Mouse (Mus musculus) T-helper 2 cell (primary cell): ENCODE results near the gene Hnrnpm.
"Not testable (repeated sequence)": the region's sequence is repeated elsewhere in the genome, so short reads cannot be mapped to it uniquely, and the experiment has no call there.

Source experiments
- in situ Hi-C: fragments of 300-600 bp; cut with MboI, MseI; formaldehyde crosslinking; loops from one replicate; pipeline ENCODE4 v1.15.1; 2025; ENCODE audit warnings: high pct_unique_total_duplicates

Gene Hnrnpm

GRCm38 (mm10) chr17:33686760-33687159, at the start of gene Hnrnpm:
TSS of gene Hnrnpm (minus strand) at chr17:33686860.
- in situ Hi-C loops, result loop anchor here (5.0 to 10.0 kb wide), 3 partner anchors 136 to 568 kb away; partner anchors contain the start of genes H2-Ab1, Ndufa7, Psmb8 and Rps28

DNA sequence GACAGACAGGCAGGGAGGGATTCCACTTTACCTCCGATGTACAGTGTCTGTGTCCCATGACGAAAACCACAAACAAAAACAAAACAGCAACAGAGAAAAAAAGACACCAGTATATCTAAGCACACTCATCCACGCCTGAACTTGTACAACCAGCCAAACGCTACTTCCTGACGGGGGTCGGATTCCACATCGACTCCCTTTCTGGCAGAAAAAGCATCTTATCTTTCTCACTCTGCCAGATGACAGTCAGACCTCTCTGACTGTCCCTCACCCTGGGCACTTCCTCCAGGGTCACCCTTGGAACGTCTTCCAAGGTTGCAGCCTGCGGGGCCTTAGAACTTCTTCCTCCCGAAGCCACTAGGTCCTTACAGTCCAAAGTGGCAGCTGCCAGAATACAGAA, 46.9 kb upstream of the Hnrnpm start:
- in situ Hi-C loops, result not testable (repeated sequence)

- in situ Hi-C loops, result not testable (repeated sequence)
These were observed 46.0 kb upstream of the Hnrnpm start for GRCm38 (mm10) chr17:33732556-33733083.

DNA sequence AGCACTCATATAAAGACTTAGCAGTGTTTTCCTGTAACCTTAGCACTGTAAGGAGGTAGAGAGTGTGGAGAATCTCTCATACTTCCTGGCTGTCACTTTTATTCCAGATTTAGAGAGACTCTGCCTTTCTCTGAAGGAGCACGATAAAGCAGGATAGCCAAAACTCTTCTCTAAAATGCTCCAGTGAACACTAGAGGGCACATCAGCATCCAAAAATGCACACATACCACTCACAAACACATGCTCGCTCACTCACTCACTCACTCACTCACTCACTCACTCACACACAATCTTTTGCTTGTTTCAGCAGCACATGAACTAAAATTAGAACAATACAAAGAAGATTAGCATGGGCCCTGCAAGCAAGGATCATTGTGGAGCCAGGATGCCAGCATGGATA, 42.6 kb upstream of the Hnrnpm start:
- in situ Hi-C loops, result no loop called here

DNA sequence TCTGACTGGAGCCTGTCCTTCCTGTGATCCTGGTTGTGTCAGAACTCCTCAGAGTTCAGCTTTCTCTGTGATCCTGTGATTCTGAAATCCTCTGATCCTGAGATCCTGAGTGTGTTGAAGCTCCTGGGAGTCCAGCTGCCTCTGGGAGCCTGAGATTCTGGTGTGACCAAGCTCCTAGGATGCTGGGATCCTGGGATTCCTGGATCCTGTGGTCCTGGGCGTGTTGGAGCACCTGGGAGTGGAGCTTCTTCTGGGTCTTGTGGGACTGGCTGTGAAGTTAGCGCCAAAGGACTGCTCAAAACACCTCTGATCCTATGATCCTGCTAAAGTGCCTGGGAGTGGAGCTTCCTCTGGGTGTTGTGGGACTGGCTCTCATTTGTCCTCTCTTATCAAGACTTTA, 41.7 kb upstream of the Hnrnpm start:
- in situ Hi-C loops, result no loop called here

DNA sequence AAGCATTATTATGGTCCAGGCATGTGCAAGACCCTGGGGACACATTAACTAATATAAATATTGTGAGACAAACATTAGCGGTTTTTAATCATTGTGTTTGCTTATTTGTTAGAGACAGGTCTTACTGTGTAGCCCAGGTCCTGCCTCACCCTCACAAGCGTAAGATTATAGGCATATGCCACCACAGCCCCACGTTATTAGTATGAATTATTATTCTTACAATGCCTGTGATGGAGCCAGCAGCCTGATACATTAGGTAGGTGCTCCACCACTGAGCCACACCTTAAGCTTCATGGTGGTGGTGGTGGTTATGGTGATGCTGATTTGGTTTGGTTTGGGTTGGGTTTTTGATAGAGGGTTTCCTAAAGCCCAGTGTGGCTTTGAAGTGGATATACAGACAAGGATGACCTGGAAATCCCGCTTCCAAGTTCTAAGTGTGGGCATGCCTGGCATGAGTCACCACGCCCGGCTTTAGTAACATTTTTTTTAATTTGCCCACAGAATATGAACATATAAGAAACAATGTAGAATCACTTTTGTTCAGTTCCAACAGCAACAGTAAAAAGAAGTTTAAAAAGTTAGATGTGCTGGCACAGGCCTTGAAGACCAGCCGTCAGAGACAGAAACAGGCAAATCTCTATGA, 33.2 kb upstream of the Hnrnpm start:
- in situ Hi-C loops, result no loop called here

GRCm38 (mm10) chr17:33718944-33719725, 32.5 kb upstream of the Hnrnpm start:
- in situ Hi-C loops, result no loop called here

GRCm38 (mm10) chr17:33718384-33718881, 31.8 kb upstream of the Hnrnpm start, which contains the start of gene March2:
TSS of gene March2 (minus strand) at chr17:33718670.
- in situ Hi-C loops, result no loop called here

DNA sequence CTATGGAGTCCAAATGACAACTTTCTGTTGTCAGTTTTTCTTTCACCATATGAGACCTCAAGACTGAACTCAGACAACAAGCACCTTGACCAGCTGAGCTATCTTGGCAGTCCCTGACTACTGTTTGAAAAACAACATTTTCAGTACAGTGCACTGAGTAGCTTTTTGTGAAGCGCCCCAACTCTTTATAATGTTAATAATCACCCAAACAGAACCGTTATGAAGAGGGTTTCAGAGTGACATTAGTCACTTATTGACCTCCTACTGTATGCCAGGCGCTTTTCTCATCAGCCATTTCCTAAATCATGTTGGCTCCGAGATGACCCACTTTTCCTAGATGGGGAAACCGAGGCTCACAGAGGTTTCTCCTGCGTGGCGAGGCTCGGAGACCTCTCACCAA, 31.3 kb upstream of the Hnrnpm start:
- in situ Hi-C loops, result no loop called here

DNA sequence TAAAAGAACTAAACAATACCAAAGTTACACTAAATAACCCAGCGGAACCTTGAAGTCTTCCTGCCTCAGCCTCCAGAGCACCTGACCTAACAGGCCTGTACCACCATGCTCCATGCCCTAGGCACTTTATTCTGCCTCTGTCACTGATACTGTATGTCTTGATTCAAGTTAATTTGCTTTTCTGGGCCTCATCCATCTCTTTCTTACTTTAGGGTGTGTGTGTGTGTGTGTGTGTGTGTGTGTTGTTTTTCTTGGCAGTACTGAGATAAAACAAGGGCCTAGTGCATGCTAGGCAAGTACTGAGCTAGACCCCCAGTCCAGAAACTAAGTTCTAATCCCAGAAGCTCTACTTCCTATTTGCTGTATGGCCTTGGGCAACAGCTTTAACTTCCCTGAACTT, 30.6 kb upstream of the Hnrnpm start:
- in situ Hi-C loops, result no loop called here

GRCm38 (mm10) chr17:33714779-33715178, 28.1 kb upstream of the Hnrnpm start:
- in situ Hi-C loops, result no loop called here

GRCm38 (mm10) chr17:33713271-33713670, 26.6 kb upstream of the Hnrnpm start:
- in situ Hi-C loops, result no loop called here

DNA sequence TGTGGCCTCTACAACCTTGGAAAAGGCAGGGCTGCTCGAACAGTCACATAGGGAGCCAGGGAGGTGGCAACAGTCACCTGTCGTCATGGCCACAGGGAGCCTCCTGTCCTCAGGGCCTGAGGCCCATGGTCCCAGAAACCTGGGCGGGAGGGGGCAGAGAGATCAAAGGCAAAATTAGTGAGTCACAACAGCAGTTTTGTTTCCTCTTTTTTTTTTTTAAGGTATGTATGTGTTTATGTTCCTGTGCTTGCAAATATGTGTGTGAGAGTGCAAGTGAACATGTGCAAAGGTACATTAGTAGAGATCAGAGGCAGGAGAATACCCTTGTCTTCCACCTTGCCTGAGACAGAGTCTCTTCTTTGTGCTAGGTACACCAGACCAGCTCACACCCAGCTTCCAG, 23.2 kb upstream of the Hnrnpm start:
- in situ Hi-C loops, result no loop called here

GRCm38 (mm10) chr17:33703091-33703490, 16.4 kb upstream of the Hnrnpm start:
- in situ Hi-C loops, result no loop called here

GRCm38 (mm10) chr17:33702178-33702577, 15.5 kb upstream of the Hnrnpm start:
- in situ Hi-C loops, result no loop called here

GRCm38 (mm10) chr17:33695471-33695870, 8.8 kb upstream of the Hnrnpm start:
- in situ Hi-C loops, result loop anchor here (5.0 kb wide), 1 partner anchor 57 kb away; no protein-coding TSS in a partner anchor

DNA sequence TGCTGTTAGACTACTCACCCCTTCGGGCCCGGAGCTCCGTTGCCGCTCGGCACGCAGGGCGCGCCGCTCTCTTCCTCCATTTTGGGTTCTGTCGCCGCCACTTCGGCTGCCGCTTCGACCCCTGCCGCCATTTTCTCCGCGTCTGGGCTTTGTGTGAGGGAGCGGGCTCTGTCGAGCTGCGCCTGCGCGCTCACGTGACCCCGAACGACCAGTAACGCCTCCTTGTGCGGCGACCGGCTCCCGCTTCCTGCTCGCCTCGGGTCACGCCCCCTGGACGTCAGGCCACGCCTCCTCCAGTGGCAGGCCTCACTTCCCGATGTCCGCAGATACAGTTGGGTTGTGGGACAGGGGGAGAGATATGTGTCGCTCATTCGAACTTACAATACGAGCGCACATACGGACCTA, 1.4 kb downstream of the Hnrnpm start:
- in situ Hi-C loops, result loop anchor here (5.0 to 10.0 kb wide), 3 partner anchors 137 to 570 kb away; partner anchors contain the start of genes H2-Ab1, Ndufa7, Psmb8 and Rps28

- in situ Hi-C loops, result loop anchor here (5.0 to 10.0 kb wide), 3 partner anchors 138 to 570 kb away; partner anchors contain the start of genes H2-Ab1, Ndufa7, Psmb8 and Rps28
These were observed 1.9 kb downstream of the Hnrnpm start for GRCm38 (mm10) chr17:33684671-33685231.

- in situ Hi-C loops, result loop anchor here (10.0 kb wide), 2 partner anchors 513 to 573 kb away; partner anchors contain the start of genes H2-Ab1 and Psmb8
These were observed 4.9 kb downstream of the Hnrnpm start for GRCm38 (mm10) chr17:33681767-33682166.

GRCm38 (mm10) chr17:33678771-33679170, 7.9 kb downstream of the Hnrnpm start:
- in situ Hi-C loops, result no loop called here

- in situ Hi-C loops, result no loop called here
These were observed 10.6 kb downstream of the Hnrnpm start for GRCm38 (mm10) chr17:33676086-33676485.

DNA sequence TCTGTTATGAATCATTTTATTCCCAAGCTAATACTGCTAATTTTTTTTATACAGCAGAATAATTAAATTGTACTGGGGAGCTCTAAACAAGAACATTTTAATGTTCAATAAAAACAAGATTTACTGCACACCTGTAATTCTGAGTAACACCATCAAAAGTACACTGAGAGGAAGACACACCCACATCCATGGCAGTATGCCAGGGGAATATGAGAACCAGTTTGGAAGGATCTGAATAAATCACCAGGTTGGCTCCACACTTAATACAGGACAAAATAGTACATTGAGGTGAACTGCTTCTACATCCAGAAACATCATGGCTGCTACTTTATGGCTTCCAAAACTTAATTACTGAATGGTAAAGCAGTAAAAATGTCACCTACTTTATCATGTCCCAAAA, 11.2 kb downstream of the Hnrnpm start:
- in situ Hi-C loops, result no loop called here
